Mouse (Mus musculus) liver, embryonic 18 days (tissue): ENCODE data around the gene Shank1. TPM values are rescaled to one million over a fixed set of nuclear protein-coding genes. Genes with fewer than 3 reads are reported as not detected.

Source experiments
- polyA plus RNA-seq: library from polyadenylated mRNA; depleted of rRNA; stranded (reverse); fragments of >200 nt; gene quantifications from 2 replicates; pipeline ENCODE4 v1.2.3, GENCODE M21; 2012; rRNA removed

Gene Shank1
- polyA plus RNA-seq = 0.02 and 0.04 TPM in 2 replicates

DNA sequence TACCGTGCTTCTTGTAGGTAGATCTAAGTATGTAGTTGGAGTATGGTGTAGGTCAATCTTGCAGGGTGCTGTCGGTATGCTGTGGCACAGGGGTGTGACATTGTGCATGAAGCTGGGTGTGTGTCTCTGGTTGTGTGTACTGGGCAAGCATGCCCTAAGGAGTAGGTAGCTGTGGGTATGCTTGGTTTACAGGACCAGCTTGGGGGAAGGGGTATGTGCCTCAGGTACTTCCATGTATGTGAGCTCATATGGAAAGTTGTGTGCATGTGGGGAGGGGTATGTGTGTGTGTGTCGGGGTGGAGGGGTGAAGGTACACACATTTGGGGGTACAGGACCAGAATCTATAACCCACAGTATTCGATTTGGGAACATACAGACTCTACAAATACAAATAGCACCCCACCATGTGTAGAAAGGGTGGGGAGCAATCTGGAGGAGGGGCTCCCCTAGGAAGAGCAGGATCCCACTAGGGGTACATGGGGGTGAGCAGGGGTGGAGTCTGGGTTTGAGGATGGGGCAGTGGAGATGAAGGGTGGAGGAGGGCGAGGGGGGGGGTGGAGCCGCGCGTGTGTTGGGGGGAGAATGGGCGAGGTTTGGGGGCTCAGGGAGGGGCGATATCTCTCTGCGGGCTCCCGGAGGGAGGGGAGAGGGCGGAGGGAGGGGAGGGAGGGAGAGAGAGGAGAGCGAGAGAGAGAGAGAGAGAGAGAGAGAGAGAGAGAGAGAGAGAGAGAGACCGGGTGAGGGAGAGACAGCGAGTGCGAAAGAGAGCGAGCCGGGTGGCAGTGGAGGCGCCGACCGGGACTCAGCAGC, at the start of gene Shank1:
Gene Shank1, plus strand, starts transcription at position 779 of the 810 bp plus-strand sequence.

DNA sequence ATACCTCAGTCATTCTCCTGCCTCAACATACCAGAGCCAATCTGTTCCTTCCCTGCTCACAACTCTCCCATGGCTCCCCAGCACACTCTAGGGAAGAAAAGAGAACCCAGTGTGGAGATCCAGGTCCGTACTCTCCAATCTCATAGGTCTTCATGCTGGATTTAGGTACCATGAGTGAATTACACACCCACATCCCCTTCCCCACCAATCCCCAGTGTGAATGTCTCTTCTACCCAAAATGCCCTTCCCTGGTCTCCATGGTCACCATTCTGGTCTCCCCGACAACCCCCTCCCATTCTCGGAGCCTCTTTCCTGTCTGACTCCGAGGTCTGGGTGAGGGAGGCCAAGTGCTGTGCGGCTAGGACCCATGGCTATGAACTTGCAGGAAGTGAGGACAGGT, 48.9 kb upstream of the Shank1 start, which contains the start of gene Gm15517:
Gene Gm15517, plus strand, starts transcription at position 301 of the 400 bp plus-strand sequence.

DNA sequence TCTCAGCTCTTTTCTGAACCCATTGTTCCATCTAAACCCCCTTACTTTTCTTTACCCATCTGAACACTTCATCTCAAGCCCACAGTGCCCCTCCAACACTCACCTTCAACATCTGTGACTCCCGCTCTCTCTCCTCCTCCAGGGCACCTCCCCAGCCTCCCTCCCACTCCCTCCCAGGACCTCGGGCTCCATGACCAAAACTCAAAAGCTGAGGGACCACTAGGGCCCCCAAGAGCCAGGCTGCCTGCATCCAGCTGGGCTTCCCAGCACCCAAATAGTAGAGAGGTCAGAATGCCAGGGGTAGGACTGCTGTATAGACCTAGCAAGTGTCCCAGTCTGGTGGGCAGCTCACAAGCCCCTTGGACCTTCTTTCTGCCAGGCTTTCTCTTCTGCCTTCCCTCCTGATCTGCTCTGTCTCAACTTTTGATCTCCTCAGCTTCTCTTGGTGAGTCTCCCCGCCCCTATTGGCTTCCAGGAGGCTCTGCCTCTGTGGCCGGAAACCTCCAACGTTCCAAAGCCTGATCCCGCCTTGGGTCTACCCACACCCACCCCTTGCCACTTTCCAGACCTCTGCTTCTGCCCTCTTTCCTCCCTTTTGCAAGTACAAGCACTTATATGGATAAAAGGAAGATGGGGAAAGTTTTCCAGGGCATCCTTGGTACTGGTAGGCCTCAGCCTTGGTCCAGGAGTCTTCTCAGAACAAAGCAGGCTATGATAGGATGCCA, 3.4 kb upstream of the Shank1 start, which contains the start of gene Clec11a:
Gene Clec11a, minus strand, starts transcription at position 387 of the 725 bp plus-strand sequence.

DNA sequence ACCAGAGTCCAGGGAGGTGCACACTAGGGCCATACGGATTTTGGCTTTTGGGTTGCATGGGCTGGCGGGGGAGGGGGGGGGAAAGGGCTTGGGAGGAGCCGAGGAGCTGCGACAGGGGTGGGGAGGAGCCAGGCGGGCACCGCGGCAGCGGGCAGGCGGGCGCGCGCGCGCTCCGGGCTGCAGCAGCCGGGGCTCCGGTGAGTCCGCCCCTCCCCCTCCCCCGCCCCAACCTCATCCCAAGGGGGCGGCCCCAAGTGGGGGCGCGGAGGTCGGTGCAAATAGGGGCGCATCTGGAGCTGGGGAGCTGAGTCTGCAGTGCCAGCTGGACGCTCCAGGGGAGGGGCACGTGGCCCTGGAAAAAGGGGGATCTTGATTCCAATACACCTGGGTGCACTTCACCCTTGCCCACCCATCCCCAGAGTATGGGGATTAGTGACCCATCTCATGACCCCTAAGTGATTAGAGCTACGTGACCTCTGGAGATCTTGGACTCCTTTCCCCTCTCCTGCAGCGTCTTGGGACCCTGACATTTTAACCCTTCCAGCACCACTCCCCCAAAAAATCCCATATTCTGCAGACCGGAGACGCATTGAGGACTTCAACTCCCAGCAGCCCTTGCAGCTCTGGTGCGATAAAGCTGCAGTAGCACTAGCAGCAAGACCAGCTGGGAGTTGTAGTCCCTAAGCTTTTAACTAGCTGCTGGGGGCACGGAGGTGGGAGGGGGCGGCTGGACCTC, 74.1 kb downstream of the Shank1 start, which contains the start of gene Syt3:
Gene Syt3, plus strand, starts transcription at position 123 of the 736 bp plus-strand sequence.

DNA sequence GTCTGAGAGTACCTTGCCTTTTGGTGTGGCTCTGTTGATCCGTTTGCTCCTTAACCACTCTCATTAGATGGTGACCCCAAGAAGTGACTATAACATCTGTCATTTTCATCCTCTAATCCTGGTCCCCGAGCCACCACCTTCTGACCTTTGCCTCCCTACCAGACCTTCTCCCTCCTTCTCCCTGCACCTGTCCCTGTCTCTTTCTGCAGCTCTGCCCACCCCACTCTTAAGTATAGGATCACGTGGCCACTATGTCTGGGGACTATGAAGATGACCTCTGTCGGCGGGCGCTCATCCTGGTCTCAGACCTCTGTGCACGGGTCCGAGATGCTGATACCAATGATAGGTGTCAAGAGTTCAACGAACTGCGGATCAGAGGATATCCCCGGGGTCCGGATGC, 75.7 kb downstream of the Shank1 start, which contains the start of gene 1700008O03Rik:
Gene 1700008O03Rik, minus strand, starts transcription at position 101 of the 400 bp plus-strand sequence.

Other genes with a start within 250 kb of the Shank1 start
- not detected in 2 replicates for gene Klk1b21, start 207.9 kb upstream of the Shank1 start, polyA plus RNA-seq
- gene Klk1b22, start 197.6 kb upstream of the Shank1 start, polyA plus RNA-seq = not detected in 2 replicates
- not detected in 2 replicates for gene Klk1b16, start 173.5 kb upstream of the Shank1 start, polyA plus RNA-seq
- not detected in 2 replicates for gene Klk1b24, start 122.0 kb upstream of the Shank1 start, polyA plus RNA-seq
- gene Klk1b3, start 112.1 kb upstream of the Shank1 start, polyA plus RNA-seq = not detected in 2 replicates
- gene Klk1b4, start 102.8 kb upstream of the Shank1 start, polyA plus RNA-seq = 0.13 and 0.50 TPM in 2 replicates
- gene Klk1b5, start 94.3 kb upstream of the Shank1 start, polyA plus RNA-seq = not detected in 2 replicates
- gene Klk1, start 84.9 kb upstream of the Shank1 start, polyA plus RNA-seq = 0.08 and 0.67 TPM in 2 replicates
- not detected in 2 replicates for gene Gm36864, start 74.1 kb upstream of the Shank1 start, polyA plus RNA-seq
- gene 1700028J19Rik, start 63.6 kb upstream of the Shank1 start, polyA plus RNA-seq = 0.71 TPM in 2 replicates
- 33.2 and 37.0 TPM in 2 replicates for gene 2410002F23Rik, start 63.5 kb upstream of the Shank1 start, polyA plus RNA-seq
- gene Acp4, start 52.9 kb upstream of the Shank1 start, polyA plus RNA-seq = not detected in 2 replicates
- gene Gm15517, start 48.8 kb upstream of the Shank1 start, polyA plus RNA-seq = not detected in 2 replicates
- gene Clec11a, start 3.4 kb upstream of the Shank1 start, polyA plus RNA-seq = 0.78 and 0.94 TPM in 2 replicates
- 0.02 and 0.04 TPM in 2 replicates for gene Syt3, start 73.8 kb downstream of the Shank1 start, polyA plus RNA-seq
- 0.19 and 0.22 TPM in 2 replicates for gene 1700008O03Rik, start 75.6 kb downstream of the Shank1 start, polyA plus RNA-seq
- gene Lrrc4b, start 118.8 kb downstream of the Shank1 start, polyA plus RNA-seq = 0.02 TPM in 1 of 2 replicates, not detected in the other
- gene Aspdh, start 155.1 kb downstream of the Shank1 start, polyA plus RNA-seq = 52.0 and 53.0 TPM in 2 replicates
- 121 and 139 TPM in 2 replicates for gene Josd2, start 157.7 kb downstream of the Shank1 start, polyA plus RNA-seq
- gene Emc10, start 186.3 kb downstream of the Shank1 start, polyA plus RNA-seq = 45.3 and 47.9 TPM in 2 replicates
- 1.9 and 2.3 TPM in 2 replicates for gene Fam71e1, start 186.3 kb downstream of the Shank1 start, polyA plus RNA-seq
- 0.13 and 0.14 TPM in 2 replicates for gene Mybpc2, start 214.4 kb downstream of the Shank1 start, polyA plus RNA-seq
- gene Spib, start 221.8 kb downstream of the Shank1 start, polyA plus RNA-seq = 4.1 and 5.5 TPM in 2 replicates
- 24.7 and 28.8 TPM in 2 replicates for gene Pold1, start 238.6 kb downstream of the Shank1 start, polyA plus RNA-seq
- gene Nr1h2, start 243.7 kb downstream of the Shank1 start, polyA plus RNA-seq = 32.8 and 37.0 TPM in 2 replicates